Comparison of ENCODE assay signal across 17 mouse cellular contexts in the genomic region with DNA sequence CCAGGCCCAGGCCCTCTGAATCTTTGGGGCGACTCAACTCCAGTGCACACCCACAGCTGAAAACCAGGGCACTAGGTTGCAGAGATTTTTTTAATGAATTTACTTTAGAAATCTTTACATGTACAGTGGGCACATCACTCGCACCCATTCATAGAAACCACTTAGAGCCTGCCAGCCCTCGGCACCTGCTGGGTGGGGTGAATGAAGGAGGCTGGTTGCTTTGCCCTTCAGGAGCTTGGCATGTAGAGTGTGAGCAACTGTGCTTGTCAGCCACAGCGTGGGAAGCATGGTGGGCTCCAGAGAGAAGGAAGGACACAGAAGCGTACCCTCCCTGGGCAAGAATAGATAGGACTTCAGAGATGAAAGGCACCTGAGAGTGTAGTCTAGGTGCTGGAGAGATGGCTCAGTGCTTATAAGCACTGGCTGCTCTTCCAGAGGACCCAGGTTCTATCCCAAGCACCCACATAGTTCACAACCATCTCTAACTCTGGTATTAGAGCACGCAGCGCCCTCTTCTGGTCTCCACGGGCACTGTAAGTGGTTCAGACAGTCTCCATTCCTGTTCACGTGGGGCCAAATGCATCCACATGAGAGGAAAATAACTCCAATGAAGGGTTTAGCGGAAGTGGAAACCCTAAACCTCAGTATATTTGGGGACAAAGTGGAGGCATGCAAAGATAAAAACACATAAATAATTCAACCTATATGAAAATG.
DNase-seq lines count a peak whose midpoint lies in the region; ATAC-seq and TF ChIP-seq lines count a peak whose summit lies in the region.
"Had no signal": no experiment of that assay in that cellular context is flagged by ENCODE, and none has a peak within 500 bp of the region (broad histone marks: within the 10 kb centered on the region; RNA-seq: fewer than 3 reads in every experiment).

No protein-coding gene starts in this region.

- WGBS in forebrain, postnatal 0 days = 92% methylated on average over 10 of the region's 10 CpGs
- 93% methylated on average over 10 of the region's 10 CpGs for WGBS in forebrain, embryonic 10.5 days
- 95% methylated on average over 10 of the region's 10 CpGs for WGBS in small intestine, adult 2 months

- no peaks in the 10 kb centered on the region for H3K9me3 ChIP-seq in forebrain, postnatal 0 days (ENCODE audit: low read length)
- H3K9me3 ChIP-seq in forebrain, embryonic 10.5 days = peaks cover 6% of the 10 kb centered on the region
- H3K9me3 ChIP-seq: embryonic facial prominence, embryonic 12.5 days; hindbrain, embryonic 13.5 days had no signal

- ATAC-seq in forebrain, postnatal 0 days = no peak

- DNase-seq in forebrain, postnatal 0 days = no peak
- no peak for DNase-seq in forebrain, embryonic 10.5 days (ENCODE audit: extremely low spot score, low spot score)
- no peak for DNase-seq in layer of hippocampus, adult 2 months (ENCODE audit: low spot score in 2 of 2)
- no peak for DNase-seq in layer of hippocampus, postnatal 14 days (ENCODE audit: low spot score in 2 of 2)
- no peak for DNase-seq in testis, postnatal 10 days (ENCODE audit: low spot score)
- DNase-seq in retina, postnatal 1 day = no peak
- DNase-seq: adrenal gland, postnatal 36 days; cerebellum, postnatal 36 days; kidney, adult 18-20 months; lung, postnatal 4 days; right cerebral cortex, adult 18-20 months had no signal

- H3K4me1 ChIP-seq in forebrain, postnatal 0 days (ENCODE audit: insufficient read depth) = peaks cover 19% of the 10 kb centered on the region
- peaks cover 13% of the 10 kb centered on the region for H3K4me1 ChIP-seq in forebrain, embryonic 10.5 days
- H3K4me1 ChIP-seq in testis, adult 2 months (ENCODE audit: control insufficient read depth, insufficient read depth, low read length) = no peaks in the 10 kb centered on the region
- peaks cover under 1% of the 10 kb centered on the region; the same call in 1 of the 2 replicates for H3K4me1 ChIP-seq in small intestine, adult 2 months (ENCODE audit: control insufficient read depth, insufficient read depth, insufficient read length, low read length)

- H3K27me3 ChIP-seq in forebrain, postnatal 0 days (ENCODE audit: insufficient read depth, low read length) = no peaks in the 10 kb centered on the region
- H3K27me3 ChIP-seq in forebrain, embryonic 10.5 days (ENCODE audit: poor library complexity, severe bottlenecking) = peaks cover 7% of the 10 kb centered on the region; the same call in 1 of the 2 replicates
- no peaks in the 10 kb centered on the region for H3K27me3 ChIP-seq in testis, adult 2 months (ENCODE audit: control insufficient read depth, insufficient read depth, low read length)
- H3K27me3 ChIP-seq in small intestine, adult 2 months (ENCODE audit: control insufficient read depth, insufficient read depth, low read length) = no peaks in the 10 kb centered on the region
- H3K27me3 ChIP-seq: embryonic facial prominence, embryonic 12.5 days had no signal

- TF ChIP-seq POLR2A in testis, adult 2 months (IDR thresholded peaks at IDR 0.05; ENCODE audit: control insufficient read depth, low read depth, low read length) = no peak
- TF ChIP-seq POLR2A in small intestine, adult 2 months (IDR thresholded peaks at IDR 0.05; ENCODE audit: low read depth, low read length) = no peak

- no peak overlapping the region for H3K4me2 ChIP-seq in forebrain, postnatal 0 days (ENCODE audit: low read depth)
- H3K4me2 ChIP-seq: embryonic facial prominence, embryonic 12.5 days; midbrain, embryonic 11.5 days had no signal

- no peak overlapping the region for H3K9ac ChIP-seq in forebrain, postnatal 0 days
- H3K9ac ChIP-seq: embryonic facial prominence, embryonic 12.5 days; hindbrain, embryonic 13.5 days had no signal

- peak; percentile 40 for TF ChIP-seq CTCF in forebrain, postnatal 0 days (IDR thresholded peaks at IDR 0.05; ENCODE audit: low read depth)
- TF ChIP-seq CTCF in layer of hippocampus, adult 2 months (conservative IDR thresholded peaks at IDR 0.05) = peak; percentile 64
- peak; percentile 62; the same call in 1 of the 2 replicates for TF ChIP-seq CTCF in testis, adult 2 months (IDR thresholded peaks at IDR 0.05; ENCODE audit: control insufficient read depth, insufficient read depth, insufficient replicate concordance, low read depth, low read length)
- TF ChIP-seq CTCF in small intestine, adult 2 months (IDR thresholded peaks at IDR 0.05; ENCODE audit: extremely low read depth, insufficient read length, insufficient replicate concordance, low read depth, low read length) = peak; percentile 44; the same call in 1 of the 2 replicates

- no peak overlapping the region for H3K27ac ChIP-seq in forebrain, postnatal 0 days (ENCODE audit: low read depth, low read length)
- H3K27ac ChIP-seq in forebrain, embryonic 10.5 days = no peak overlapping the region
- peak overlapping the region; percentile 8; the same call in 1 of the 2 replicates for H3K27ac ChIP-seq in layer of hippocampus, adult 2 months
- no peak overlapping the region for H3K27ac ChIP-seq in testis, adult 2 months (ENCODE audit: control insufficient read depth, insufficient read depth, low read depth, low read length)
- no peak overlapping the region for H3K27ac ChIP-seq in small intestine, adult 2 months (ENCODE audit: insufficient read depth, low read depth, low read length)
- H3K27ac ChIP-seq: embryonic facial prominence, embryonic 12.5 days had no signal

- no peak overlapping the region for H3K4me3 ChIP-seq in forebrain, postnatal 0 days (ENCODE audit: low read depth, low read length)
- H3K4me3 ChIP-seq in forebrain, embryonic 10.5 days = no peak overlapping the region
- H3K4me3 ChIP-seq in layer of hippocampus, adult 2 months = no peak overlapping the region
- no peak overlapping the region for H3K4me3 ChIP-seq in testis, adult 2 months (ENCODE audit: control insufficient read depth, low read depth, low read length)
- no peak overlapping the region for H3K4me3 ChIP-seq in small intestine, adult 2 months (ENCODE audit: low read depth, low read length)
- H3K4me3 ChIP-seq: embryonic facial prominence, embryonic 12.5 days; hindbrain, embryonic 13.5 days; myocyte had no signal

- no peaks in the 10 kb centered on the region for H3K36me3 ChIP-seq in forebrain, postnatal 0 days (ENCODE audit: insufficient read depth)
- peaks cover 21% of the 10 kb centered on the region for H3K36me3 ChIP-seq in forebrain, embryonic 10.5 days (replicated peaks)
- no peaks in the 10 kb centered on the region for H3K36me3 ChIP-seq in testis, adult 2 months (ENCODE audit: control insufficient read depth, insufficient read depth, low read length)
- peaks cover 28% of the 10 kb centered on the region for H3K36me3 ChIP-seq in small intestine, adult 2 months (ENCODE audit: control insufficient read depth, insufficient read depth, low read length)
